Mouse (Mus musculus) limb, embryonic 14.5 days (tissue): ENCODE measurements around the gene Nfyb. TPM values are rescaled to one million over a fixed set of nuclear protein-coding genes. Genes with fewer than 3 reads are reported as not detected.

Experiments
- ATAC-seq: fragments of 200-750 bp; cut with Nextera tagmentation; 2 replicates; pipeline ENCODE4 v1.8.0; 2017; ENCODE audit warnings: low read depth, moderate number of reproducible peaks, moderate TSS enrichment; ENCODE audit not compliant: low FRiP score
- DNase-seq: peaks from one replicate; pipeline ENCODE4 v3.0.0-alpha.2; 2015; ENCODE audit warnings: low spot score
- H3K27ac ChIP-seq: fragments of 300-500 bp; sonication (generic); replicated peaks from 2 replicates; pipeline ENCODE4 v1.5.1; 2014; ENCODE audit warnings: low read depth, mild to moderate bottlenecking, low read length, moderate library complexity, mixed read lengths
- H3K27me3 ChIP-seq: fragments of 300-500 bp; sonication (generic); 2 replicates; pipeline ENCODE4 v1.6.1; 2014; ENCODE audit warnings: low read length, mixed read lengths; ENCODE audit not compliant: control insufficient read depth, insufficient read depth
- H3K36me3 ChIP-seq: fragments of 300-500 bp; sonication (generic); 2 replicates; pipeline ENCODE4 v1.6.1; 2014; ENCODE audit warnings: mild to moderate bottlenecking, low read length, moderate library complexity, mixed read lengths; ENCODE audit not compliant: control insufficient read depth, insufficient read depth
- H3K4me1 ChIP-seq: fragments of 300-500 bp; sonication (generic); 2 replicates; pipeline ENCODE4 v1.6.1; 2014; ENCODE audit warnings: antibody characterized with exemption, low read length, mixed read lengths; ENCODE audit not compliant: control insufficient read depth, insufficient read depth
- H3K4me2 ChIP-seq: fragments of 300-500 bp; sonication (generic); replicated peaks from 2 replicates; pipeline ENCODE4 v1.6.1; 2014; ENCODE audit warnings: low read depth, mild to moderate bottlenecking, low read length, moderate library complexity; ENCODE audit not compliant: severe bottlenecking
- H3K4me3 ChIP-seq: fragments of 300-500 bp; sonication (generic); replicated peaks from 2 replicates; pipeline ENCODE4 v1.5.1; 2014; ENCODE audit warnings: low read length
- H3K9ac ChIP-seq: fragments of 300-500 bp; sonication (generic); 2 replicates; pipeline ENCODE4 v1.6.1; 2014; ENCODE audit warnings: mild to moderate bottlenecking, low read depth, low read length, moderate library complexity; ENCODE audit not compliant: severe bottlenecking
- H3K9me3 ChIP-seq: fragments of 300-500 bp; sonication (generic); 2 replicates; pipeline ENCODE4 v1.6.1; 2016; ENCODE audit warnings: low read length; ENCODE audit not compliant: control insufficient read depth
- POLR2A ChIP-seq: fragments of 200-500 bp; IDR thresholded peaks from 2 replicates; pipeline ENCODE4 v1.8.0; 2012; ENCODE audit warnings: inconsistent platforms, mild to moderate bottlenecking, moderate library complexity, borderline replicate concordance; ENCODE audit not compliant: insufficient read depth, insufficient read length; ENCODE audit errors: extremely low read depth
- WGBS: fragments of 180-500 bp; shearing (Covaris S2); extraction: QIAGEN DNeasy Blood & Tissue Kit; methylation state at CpG from one replicate; pipeline ENCODE4 v1.1.7; 2014; 5-methylcytosine and 5-hydroxymethylcytosine counted together
- polyA plus RNA-seq, 2 experiments: library from polyadenylated mRNA; depleted of rRNA in 1 of 2; stranded (reverse) in 1 of 2; unstranded in 1 of 2; fragments of >200 nt; fragmentation: Nextera tagmentation in 1 of 2; extraction: Ambion mirVana in 1 of 2; gene quantifications; 2 replicates each; pipeline versions ENCODE4 v1.2.1 to v1.2.3; 2012 to 2014

Gene Nfyb
- polyA plus RNA-seq, 2 experiments = 41.0 to 41.3 TPM

- Histone ChIP-seq H3K9ac (no peak overlapping the region), H3K4me1 (peaks cover 4% of the 10 kb centered on the region; the same call in 1 of the 2 replicates), H3K36me3 (peaks cover 94% of the 10 kb centered on the region), H3K4me3 (no peak overlapping the region), H3K27me3 (no peaks in the 10 kb centered on the region), H3K9me3 (no peaks in the 10 kb centered on the region), H3K27ac (no peak overlapping the region), H3K4me2 (no peak overlapping the region)
- DNase-seq (no peak), ATAC-seq (no peak)
- WGBS = 95% methylated on average over 11 of the region's 11 CpGs
- no peak for TF ChIP-seq POLR2A
These were observed 8.6 kb downstream of the Nfyb start for GRCm38 (mm10) chr10:82755213-82755890.

DNA sequence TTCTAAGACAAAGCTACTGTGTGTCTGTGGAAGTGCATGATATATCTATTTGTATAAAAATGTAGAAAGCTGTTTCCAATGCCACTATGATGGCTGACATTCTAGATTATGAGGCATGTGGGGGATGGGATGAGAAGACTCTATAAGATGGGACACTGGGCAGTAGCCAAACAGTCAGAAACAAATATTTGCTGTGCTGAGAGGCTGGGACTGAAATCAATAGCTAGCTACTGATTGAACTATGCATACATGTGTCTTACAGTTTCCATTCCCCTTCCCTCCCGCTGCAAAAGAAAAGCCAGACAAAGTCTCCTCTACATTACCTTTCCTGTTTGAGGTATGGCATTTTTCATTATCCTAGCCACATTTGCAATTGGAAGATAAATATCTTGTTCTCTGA lies 9.3 kb downstream of the Nfyb start:
- ATAC-seq (no peak), DNase-seq (no peak)
- H3K27ac ChIP-seq = no peak overlapping the region
- no peak overlapping the region for H3K4me2 ChIP-seq
- H3K4me1 ChIP-seq = peaks cover 4% of the 10 kb centered on the region; the same call in 1 of the 2 replicates
- no peak for TF ChIP-seq POLR2A
- peaks cover 90% of the 10 kb centered on the region for H3K36me3 ChIP-seq
- H3K9me3 ChIP-seq = no peaks in the 10 kb centered on the region
- H3K27me3 ChIP-seq = no peaks in the 10 kb centered on the region
- H3K4me3 ChIP-seq = no peak overlapping the region
- H3K9ac ChIP-seq = no peak overlapping the region
- 93% methylated on average over 1 of the region's 1 CpGs for WGBS

DNA sequence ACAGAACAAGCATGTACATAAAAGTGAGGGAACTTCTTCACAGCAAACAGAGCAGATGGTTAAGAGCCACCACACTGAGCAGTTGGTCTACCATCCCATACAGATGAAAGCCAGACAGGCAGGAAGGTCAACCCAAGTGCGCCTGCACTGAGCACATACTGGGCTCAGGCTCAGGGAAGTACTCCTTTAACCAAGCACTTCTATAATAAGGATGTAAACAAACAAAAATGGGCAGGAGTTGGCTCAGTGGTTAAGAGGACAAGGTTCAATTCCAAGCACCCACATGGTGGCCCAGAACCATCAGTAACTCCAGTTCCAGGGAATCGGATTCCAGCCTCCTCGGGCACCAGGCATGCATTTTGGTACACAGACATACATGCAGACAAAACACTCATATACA lies 11.0 kb downstream of the Nfyb start:
- 90% methylated on average over 3 of the region's 3 CpGs for WGBS

DNA sequence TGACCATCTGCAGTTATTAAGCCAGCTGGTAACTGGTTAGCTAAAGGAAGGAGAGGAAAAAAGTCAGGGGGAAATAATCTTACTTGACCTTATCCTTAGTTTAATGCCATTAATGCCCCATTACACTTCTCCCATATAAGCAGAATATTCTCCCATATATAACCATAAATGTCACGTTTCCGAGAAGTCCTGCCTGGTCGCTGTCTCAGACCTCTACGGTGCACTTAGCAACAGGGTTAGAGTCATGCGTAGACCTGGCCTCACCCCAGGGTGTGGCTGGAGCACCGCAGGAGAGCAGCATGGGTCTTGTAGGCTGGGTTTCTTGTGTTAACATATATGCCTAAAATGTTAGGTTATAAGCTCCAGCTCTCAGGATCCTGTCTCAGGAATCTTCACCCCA lies 13.2 kb downstream of the Nfyb start:
- no peaks in the 10 kb centered on the region for H3K4me1 ChIP-seq
- H3K27ac ChIP-seq = no peak overlapping the region
- TF ChIP-seq POLR2A = no peak
- H3K27me3 ChIP-seq = no peaks in the 10 kb centered on the region
- H3K9me3 ChIP-seq = no peaks in the 10 kb centered on the region
- no peak overlapping the region for H3K4me3 ChIP-seq
- H3K4me2 ChIP-seq = no peak overlapping the region
- 87% methylated on average over 6 of the region's 6 CpGs for WGBS
- H3K36me3 ChIP-seq = peaks cover 93% of the 10 kb centered on the region
- no peak overlapping the region for H3K9ac ChIP-seq
- DNase-seq (no peak), ATAC-seq (no peak)

More for the DNA sequence above, 11.0 kb downstream of the Nfyb start:
- no peak overlapping the region for H3K4me3 ChIP-seq
- H3K27ac ChIP-seq = no peak overlapping the region
- H3K9ac ChIP-seq = no peak overlapping the region
- no peak overlapping the region for H3K4me2 ChIP-seq
- H3K9me3 ChIP-seq = no peaks in the 10 kb centered on the region
- peaks cover 4% of the 10 kb centered on the region; the same call in 1 of the 2 replicates for H3K4me1 ChIP-seq
- DNase-seq (no peak), ATAC-seq (no peak)
- H3K27me3 ChIP-seq = no peaks in the 10 kb centered on the region
- no peak for TF ChIP-seq POLR2A
- peaks cover 94% of the 10 kb centered on the region for H3K36me3 ChIP-seq

DNA sequence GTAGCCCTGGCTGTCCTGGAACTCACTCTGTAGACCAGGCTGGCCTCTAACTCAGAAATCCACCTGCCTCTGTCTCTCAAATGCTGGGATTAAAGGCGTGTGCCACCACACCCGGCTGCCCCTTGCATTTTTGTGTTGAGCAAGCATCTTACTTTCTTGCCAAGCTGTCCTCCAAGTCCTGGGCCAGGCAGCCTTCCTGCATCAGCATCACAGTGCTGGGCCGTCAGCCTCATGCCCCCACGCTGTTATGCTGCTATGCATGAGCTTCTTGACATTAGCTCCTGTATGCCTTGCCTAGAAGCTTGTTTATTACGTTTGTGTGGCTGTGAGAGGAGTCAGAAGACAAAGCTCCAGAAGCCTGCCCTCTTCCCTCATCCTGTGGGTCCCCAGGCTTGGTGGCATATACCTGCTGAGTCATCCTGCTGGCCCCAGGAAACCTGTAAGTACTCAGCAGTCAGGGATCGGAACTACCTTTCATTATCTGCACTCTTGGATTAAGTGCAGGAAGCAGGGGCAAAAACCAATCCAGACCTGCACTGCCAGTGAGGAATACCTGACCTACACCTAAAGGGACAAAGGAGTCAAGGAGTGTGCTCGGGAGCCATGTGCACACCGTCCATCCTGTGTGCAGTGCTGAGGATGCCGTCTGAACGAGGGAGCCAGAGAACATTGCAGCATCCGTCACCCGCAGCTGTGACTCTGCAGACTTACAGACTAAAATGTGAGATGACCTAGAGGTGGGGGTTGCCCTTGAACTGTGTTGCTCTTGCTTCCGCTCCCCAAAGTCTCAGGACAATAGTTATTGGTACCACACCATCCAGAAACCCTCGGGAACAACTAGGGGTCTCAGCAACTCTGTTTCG lies 16.7 kb downstream of the Nfyb start:
- no peak for DNase-seq

More for the DNA sequence above, 16.7 kb downstream of the Nfyb start:
- no peak for ATAC-seq
- TF ChIP-seq POLR2A = no peak
- Histone ChIP-seq H3K9me3 (no peaks in the 10 kb centered on the region), H3K9ac (no peak overlapping the region), H3K4me1 (no peaks in the 10 kb centered on the region), H3K36me3 (peaks cover 77% of the 10 kb centered on the region), H3K4me2 (no peak overlapping the region), H3K27ac (no peak overlapping the region), H3K4me3 (no peak overlapping the region), H3K27me3 (no peaks in the 10 kb centered on the region)
- WGBS = 90% methylated on average over 15 of the region's 15 CpGs
